Mouse (Mus musculus) WW6 (cell line): ENCODE data around the gene Dse.

ENCODE experiments used
- DNase-seq: peaks from one replicate; pipeline ENCODE4 v3.0.0-alpha.2; 2013; ENCODE audit warnings: low read depth, low spot score

The Dse gene

GRCm38 (mm10) chr10:34200689-34201088 lies 6.8 kb downstream of the Dse start:
- no peak for DNase-seq

GRCm38 (mm10) chr10:34198574-34198973 lies 8.9 kb downstream of the Dse start:
- no peak for DNase-seq

DNA sequence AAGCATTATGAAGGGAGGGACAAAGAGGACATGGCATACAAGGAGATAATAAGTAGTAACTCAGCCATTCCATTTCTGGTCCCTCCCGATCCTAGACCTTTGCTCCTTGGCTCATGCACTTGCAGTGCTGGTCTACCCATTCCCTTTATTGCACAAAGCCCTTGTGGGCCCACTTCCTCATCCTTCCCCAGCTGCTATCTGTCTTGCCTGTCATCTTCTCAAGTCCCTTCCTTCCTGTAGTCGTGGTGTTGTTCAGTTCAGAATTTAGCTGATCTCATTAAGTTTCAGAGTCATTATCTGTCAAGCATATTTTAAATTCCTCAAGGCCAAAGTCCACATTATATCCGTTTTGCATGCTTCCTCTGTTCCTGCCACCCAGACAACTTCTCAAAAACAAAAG lies 9.5 kb downstream of the Dse start:
- DNase-seq: no peak

DNA sequence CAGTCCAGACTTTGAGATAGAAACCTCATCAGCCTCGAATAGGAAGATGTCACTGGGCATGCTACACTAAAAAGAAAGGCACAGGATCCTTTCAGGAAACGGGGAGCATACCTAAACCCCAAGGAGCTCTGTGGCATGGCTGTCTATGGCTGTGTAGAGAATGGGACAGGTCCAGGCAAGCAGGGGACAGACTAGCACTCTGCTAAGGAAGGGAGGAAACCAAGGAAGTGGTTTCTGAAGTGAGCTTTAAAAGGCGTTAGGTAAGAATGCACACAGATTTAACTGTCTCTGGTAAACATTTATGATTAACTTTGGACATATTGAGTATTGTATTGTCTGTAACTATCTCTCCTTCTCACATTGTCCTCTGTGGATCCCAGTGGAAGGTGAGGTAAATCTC lies 10.2 kb downstream of the Dse start:
- DNase-seq: no peak

DNA sequence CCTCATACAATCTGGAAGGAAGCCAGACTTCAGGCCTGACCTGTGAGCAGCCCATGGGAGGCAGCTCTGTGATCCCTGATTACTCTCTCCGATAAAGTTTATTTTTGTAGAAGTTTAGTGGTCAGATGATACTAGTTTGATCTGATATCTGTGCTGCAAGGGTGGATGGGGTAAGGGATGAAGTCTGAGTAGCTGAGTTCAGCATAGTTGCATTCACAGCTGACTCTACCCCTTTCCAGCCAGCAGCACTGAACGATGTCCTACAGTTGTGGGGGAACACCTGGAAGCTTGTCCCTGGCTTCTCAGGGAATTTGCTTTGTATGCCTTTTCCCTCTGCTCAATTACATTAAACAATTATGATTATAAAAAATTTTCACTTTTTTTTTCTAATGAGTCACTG lies 12.6 kb downstream of the Dse start:
- DNase-seq: no peak

GRCm38 (mm10) chr10:34194503-34194902 lies 13.0 kb downstream of the Dse start:
- DNase-seq: no peak

- DNase-seq: no peak
These were observed 20.8 kb downstream of the Dse start for GRCm38 (mm10) chr10:34186571-34187260.

DNA sequence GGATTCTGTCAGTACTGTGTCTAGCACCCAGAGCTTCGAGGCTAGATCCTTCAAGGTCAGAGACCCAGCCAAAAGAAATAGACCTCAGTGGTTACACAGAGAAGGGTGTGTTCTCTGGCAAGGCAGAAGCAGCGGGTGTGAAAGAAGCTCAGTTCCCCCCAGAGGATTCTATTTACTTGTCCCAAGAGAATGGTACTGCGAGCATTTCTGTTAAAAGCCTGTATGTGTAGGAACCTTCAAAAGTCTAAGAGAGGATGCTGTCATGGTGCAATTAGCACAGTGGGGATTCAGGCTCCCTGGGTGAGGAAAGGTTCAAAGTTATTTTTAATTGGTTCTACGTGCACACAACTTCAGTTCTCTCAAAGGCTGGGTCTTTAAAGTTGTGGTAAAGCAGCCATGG lies 22.0 kb downstream of the Dse start:
- DNase-seq: no peak

GRCm38 (mm10) chr10:34184956-34185355 lies 22.6 kb downstream of the Dse start:
- no peak for DNase-seq

DNA sequence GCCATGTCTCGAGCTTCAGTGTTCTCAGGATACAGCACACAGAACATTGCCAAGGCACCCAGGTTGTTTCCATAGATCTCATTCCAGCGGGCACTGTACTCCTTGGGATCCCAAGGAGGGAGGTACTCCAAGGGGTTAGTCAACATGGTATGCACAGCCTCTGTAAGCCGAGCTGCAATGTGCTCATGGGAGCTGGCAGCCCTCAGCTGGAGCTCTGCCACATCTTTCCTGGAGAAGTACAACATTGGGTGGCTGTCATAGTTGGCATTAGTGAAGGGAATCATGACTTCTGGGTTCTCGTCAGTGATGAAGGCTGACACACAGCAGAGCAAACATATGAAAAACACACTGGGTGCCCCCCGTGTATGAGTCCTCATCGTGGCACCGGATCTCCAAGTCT lies 23.8 kb downstream of the Dse start:
- DNase-seq: no peak

GRCm38 (mm10) chr10:34175870-34176606 lies 31.5 kb downstream of the Dse start:
- no peak for DNase-seq

DNA sequence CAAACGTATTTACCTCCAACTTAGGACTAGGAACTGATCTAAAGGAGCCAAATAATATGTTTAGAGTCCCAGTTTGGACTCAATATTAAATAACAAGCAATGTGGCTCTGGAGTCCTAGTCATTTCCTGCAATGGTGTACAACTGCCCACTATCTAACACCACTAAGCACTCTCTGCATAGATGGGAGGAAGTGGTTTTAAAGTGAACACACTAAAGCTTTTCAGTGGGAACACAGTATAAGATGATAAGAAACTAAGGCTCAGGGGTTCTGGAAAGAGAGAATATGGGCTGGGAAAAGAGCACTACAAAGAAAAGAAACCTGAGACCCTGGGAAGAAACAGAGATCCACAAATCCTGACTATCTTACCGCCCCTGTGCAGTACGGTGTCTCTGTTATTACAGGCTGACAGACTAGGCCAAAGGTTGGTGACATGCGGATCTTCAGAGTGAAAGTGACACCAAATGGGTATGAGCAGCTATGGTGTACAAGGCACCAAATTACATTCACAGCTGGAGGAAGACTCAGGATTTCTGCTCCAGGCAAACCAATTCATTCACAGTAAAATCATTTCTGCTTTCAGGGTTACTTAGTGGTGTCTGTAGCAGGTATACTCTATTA lies 34.7 kb downstream of the Dse start:
- no peak for DNase-seq

DNA sequence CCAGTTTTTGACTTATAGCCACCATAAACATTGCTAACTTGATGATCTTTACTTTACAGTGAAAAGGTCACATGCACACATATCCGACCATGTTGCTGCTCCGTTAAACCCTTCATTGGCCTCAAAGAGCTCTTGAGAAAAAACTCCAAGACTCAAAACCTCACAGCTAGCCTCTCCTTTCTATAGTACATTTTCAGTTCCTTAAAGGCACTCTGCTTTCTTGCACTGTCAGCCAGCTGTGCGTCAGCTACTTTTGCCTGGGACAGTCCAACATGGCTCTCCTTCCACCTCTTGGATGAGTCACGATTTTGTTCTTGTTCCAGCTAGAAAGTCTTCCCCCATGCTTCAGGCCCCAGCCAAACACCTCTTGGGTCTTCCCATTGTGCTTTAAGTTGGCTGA lies 35.9 kb downstream of the Dse start:
- no peak for DNase-seq

GRCm38 (mm10) chr10:34171191-34171590 lies 36.3 kb downstream of the Dse start:
- DNase-seq: no peak

DNA sequence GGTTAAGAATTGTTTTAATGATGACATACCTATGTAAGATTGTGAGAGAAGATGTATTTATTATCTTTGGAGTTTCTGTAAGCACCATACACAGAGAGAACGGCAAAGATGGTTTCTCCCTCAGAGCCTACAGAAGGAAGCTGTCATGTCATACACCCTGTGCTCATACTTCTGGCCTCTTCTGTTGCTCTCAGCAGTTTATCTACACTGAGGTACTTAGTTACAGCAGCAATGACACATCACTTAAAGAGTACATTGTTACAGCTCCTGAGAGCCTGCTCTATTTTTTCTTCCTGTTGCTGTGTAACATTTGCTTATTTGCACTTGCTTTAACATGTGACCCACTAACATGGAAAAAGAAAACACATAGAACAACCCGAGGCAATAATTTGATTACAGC lies 40.5 kb downstream of the Dse start:
- DNase-seq: no peak

GRCm38 (mm10) chr10:34155796-34156554 lies 51.5 kb downstream of the Dse start:
- no peak for DNase-seq

GRCm38 (mm10) chr10:34151827-34152226 lies 55.7 kb downstream of the Dse start:
- DNase-seq: no peak

DNA sequence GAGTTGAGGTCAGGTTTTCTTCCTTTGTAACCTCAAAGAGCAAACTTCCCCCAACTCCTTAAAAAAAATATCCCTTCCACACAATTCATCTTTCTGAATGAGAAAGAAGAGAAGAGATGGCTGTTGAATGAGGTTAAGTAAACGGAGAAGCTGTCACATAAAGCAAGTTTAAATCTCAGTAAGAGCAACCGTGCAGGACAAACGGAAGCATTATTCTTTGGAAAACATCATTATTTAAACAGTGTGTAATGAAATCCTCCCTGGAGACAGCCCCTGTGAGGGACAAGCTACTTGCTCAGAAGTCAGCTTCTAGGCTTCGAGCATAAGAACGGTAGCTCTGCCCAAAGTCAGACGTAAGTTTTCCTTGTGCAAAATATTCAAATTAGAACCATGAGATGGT lies 57.1 kb downstream of the Dse start:
- DNase-seq: no peak

GRCm38 (mm10) chr10:34149772-34150171 lies 57.7 kb downstream of the Dse start:
- DNase-seq: no peak

DNA sequence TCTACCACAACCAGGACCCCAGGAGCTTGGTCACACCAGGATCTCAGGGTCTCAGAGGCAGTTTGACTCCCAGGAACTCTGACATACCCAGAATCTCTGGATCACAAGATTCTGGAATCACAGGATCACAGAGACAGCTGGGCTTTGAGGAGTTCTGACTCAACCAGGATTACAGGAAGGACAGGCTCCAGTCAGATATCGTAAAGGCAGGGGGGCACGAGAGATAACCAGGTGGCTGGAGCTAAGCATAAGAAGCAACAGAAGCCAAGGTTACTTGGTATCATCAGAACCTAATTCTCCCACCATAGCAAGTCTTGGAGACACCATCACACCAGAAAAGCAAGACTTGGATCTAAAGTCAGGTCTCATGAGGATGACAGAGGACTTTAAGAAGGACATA lies 65.8 kb downstream of the Dse start:
- no peak for DNase-seq

GRCm38 (mm10) chr10:34139768-34140167 lies 67.7 kb downstream of the Dse start:
- DNase-seq: no peak

DNA sequence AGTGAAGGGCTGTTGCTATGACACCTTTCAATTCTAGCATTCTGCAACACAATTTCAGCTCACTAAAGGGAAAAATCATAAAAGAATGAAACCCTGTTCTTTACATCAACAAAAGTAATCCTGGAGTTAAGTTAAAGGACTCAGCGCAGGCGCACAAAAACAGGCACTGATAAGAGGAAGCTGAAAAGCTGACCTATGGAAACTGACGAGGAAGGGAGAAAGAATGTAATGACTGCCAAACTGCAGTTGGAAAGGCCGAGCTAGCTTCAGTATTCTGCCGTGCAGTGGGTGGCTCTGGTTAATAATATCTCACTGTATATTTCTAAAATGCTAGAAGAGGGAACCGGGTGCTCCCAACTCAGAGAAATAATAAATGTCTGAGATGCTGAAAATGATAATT lies 69.5 kb downstream of the Dse start:
- no peak for DNase-seq
